18 mouse cellular contexts compared by ENCODE assay signal in the genomic region with DNA sequence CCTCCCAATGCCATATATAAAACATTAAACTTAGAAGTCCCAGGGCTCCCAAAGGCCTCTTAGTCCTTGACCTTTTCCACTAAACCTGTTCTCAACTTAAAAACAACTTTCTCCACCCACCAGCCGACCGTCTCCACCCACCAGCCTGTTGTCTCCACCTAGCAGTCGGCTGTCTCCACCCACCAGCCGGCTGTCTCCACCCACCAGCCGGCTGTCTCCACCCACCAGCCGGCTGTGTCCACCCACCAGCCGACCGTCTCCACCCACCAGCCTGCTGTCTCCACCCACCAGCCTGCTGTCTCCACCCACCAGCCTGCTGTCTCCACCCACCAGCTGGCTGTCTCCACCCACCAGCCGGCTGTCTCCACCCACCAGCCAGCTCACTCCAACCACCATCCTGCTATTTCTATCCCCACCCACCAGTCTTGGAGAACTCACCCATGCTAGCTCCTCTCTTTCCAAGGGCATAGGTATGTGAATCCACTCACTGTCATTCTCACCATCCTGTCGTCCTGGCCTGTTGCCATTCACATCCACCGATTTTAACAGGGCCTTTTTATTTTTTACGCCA. TPM values are rescaled to one million over a fixed set of nuclear protein-coding genes. Genes with fewer than 3 reads are reported as not detected.
DNase-seq lines count a peak whose midpoint lies in the region; ATAC-seq and TF ChIP-seq lines count a peak whose summit lies in the region.
"Had no signal": no experiment of that assay in that cellular context is flagged by ENCODE, and none has a peak within 500 bp of the region (broad histone marks: within the 10 kb centered on the region; RNA-seq: fewer than 3 reads in every experiment).

No protein-coding gene starts in this region.

- H3K4me1 ChIP-seq in lung, adult 2 months (ENCODE audit: control insufficient read depth, insufficient read depth, low read length): peaks cover 6% of the 10 kb centered on the region

- 69% methylated on average over 12 of the region's 12 CpGs for WGBS in lung, adult 2 months

- H3K4me3 ChIP-seq in lung, adult 2 months (replicated peaks; ENCODE audit: extremely low read depth, low read depth, low read length): no peak overlapping the region
- H3K4me3 ChIP-seq: embryonic facial prominence, embryonic 15.5 days had no signal

- intact Hi-C loops in heart, postnatal 25 days (cut with DNase I): loop anchor here (5.0 kb wide), 1 partner anchor 57 kb away; no protein-coding TSS in a partner anchor
- intact Hi-C loops in heart, postnatal 36 days (cut with DNase I): loop anchor here (5.0 kb wide), 2 partner anchors 43 to 57 kb away; no protein-coding TSS in a partner anchor

- TF ChIP-seq CTCF in lung, adult 2 months (IDR thresholded peaks at IDR 0.05; ENCODE audit: insufficient read depth, low read length): no peak

- no peak for TF ChIP-seq POLR2A in lung, adult 2 months (IDR thresholded peaks at IDR 0.05; ENCODE audit: borderline replicate concordance, extremely low read depth, low read depth, low read length)

- ATAC-seq in erythroid progenitor cell, adult 5-6 weeks (replicated peaks; ENCODE audit: low FRiP score, poor library complexity, severe bottlenecking): peak; percentile 96
- ATAC-seq: forebrain, postnatal 0 days had no signal

- peak; percentile 64 for DNase-seq in heart, adult 11 months
- no peak for DNase-seq in heart, postnatal 25 days (ENCODE audit: low spot score)
- peak; percentile 58 to 59 for DNase-seq in right cerebral cortex, postnatal 10 days (ENCODE audit: low spot score in 2 of 2)
- DNase-seq in right cerebral cortex, postnatal 25 days: no peak
- peak; percentile 14 for DNase-seq in right cerebral cortex, postnatal 4 days
- no peak for DNase-seq in lung, adult 2 months
- DNase-seq in heart, postnatal 36 days: no peak
- DNase-seq: cerebellum, postnatal 36 days; forebrain, postnatal 0 days; heart, postnatal 10 days; lung, postnatal 36 days; thymus, postnatal 36 days had no signal

RNA-seq across cellular contexts. Expression of a gene that starts 10.6 kb away (rescaled TPM):
- total RNA-seq in heart, postnatal 25 days (2021): under 1 TPM in 1 of 2 experiments, not detected in 1; 0.16 TPM
- not detected in 2 replicates for total RNA-seq in erythroid progenitor cell, adult 5-6 weeks (2015; ENCODE audit: low replicate concordance)
- total RNA-seq in erythroid progenitor cell, adult 5-6 weeks (2017; ENCODE audit: low replicate concordance): not detected in 2 replicates
- 0.80 and 1.1 TPM in 2 replicates for polyA plus RNA-seq in lung, adult 2 months (2012; rRNA removed)
- not detected for total RNA-seq in heart, postnatal 36 days (2021)
- total RNA-seq: forebrain, postnatal 0 days; heart, postnatal 10 days; neutrophil, adult 5-6 weeks had no signal
- polyA plus RNA-seq: forebrain, postnatal 0 days; intestine, embryonic 14.5 days; limb, embryonic 11.5 days had no signal

RNA-seq across cellular contexts. Expression of a gene that starts 20.2 kb away (rescaled TPM):
- total RNA-seq in heart, postnatal 25 days (2021): 10 to 100 TPM; 46.8 to 52.7 TPM
- 36.4 and 54.1 TPM in 2 replicates for total RNA-seq in erythroid progenitor cell, adult 5-6 weeks (2015; ENCODE audit: low replicate concordance)
- 117 and 127 TPM in 2 replicates for total RNA-seq in erythroid progenitor cell, adult 5-6 weeks (2017; ENCODE audit: low replicate concordance)
- 448 and 506 TPM in 2 replicates for polyA plus RNA-seq in lung, adult 2 months (2012; rRNA removed)
- total RNA-seq in heart, postnatal 36 days (2021): 10 to 100 TPM; 46.3 to 62.3 TPM

RNA-seq across cellular contexts. Expression of a gene that starts 28.8 kb away (rescaled TPM):
- not detected for total RNA-seq in heart, postnatal 25 days (2021)
- total RNA-seq in erythroid progenitor cell, adult 5-6 weeks (2015; ENCODE audit: low replicate concordance): not detected in 2 replicates
- total RNA-seq in erythroid progenitor cell, adult 5-6 weeks (2017; ENCODE audit: low replicate concordance): 0.91 TPM in 1 of 2 replicates, not detected in the other
- 0.11 TPM in 1 of 2 replicates, not detected in the other for polyA plus RNA-seq in lung, adult 2 months (2012; rRNA removed)
- not detected for total RNA-seq in heart, postnatal 36 days (2021)
- total RNA-seq: forebrain, postnatal 0 days; gastrocnemius, postnatal 4 days; heart, postnatal 10 days; neutrophil, adult 5-6 weeks had no signal
- polyA plus RNA-seq: embryonic facial prominence, embryonic 15.5 days; forebrain, postnatal 0 days; intestine, embryonic 14.5 days; limb, embryonic 11.5 days had no signal

RNA-seq across cellular contexts. Expression of a gene that starts 28.9 kb away (rescaled TPM):
- total RNA-seq in heart, postnatal 25 days (2021): 1 to 10 TPM; 1.1 to 1.2 TPM
- total RNA-seq in erythroid progenitor cell, adult 5-6 weeks (2015; ENCODE audit: low replicate concordance): not detected in 2 replicates
- not detected in 2 replicates for total RNA-seq in erythroid progenitor cell, adult 5-6 weeks (2017; ENCODE audit: low replicate concordance)
- 0.10 TPM in 1 of 2 replicates, not detected in the other for polyA plus RNA-seq in lung, adult 2 months (2012; rRNA removed)
- total RNA-seq in heart, postnatal 36 days (2021): 1 to 10 TPM in 1 of 2 experiments, under 1 TPM in 1; 0.89 to 1.0 TPM
- total RNA-seq: forebrain, postnatal 0 days; neutrophil, adult 5-6 weeks had no signal
- polyA plus RNA-seq: embryonic facial prominence, embryonic 15.5 days; forebrain, postnatal 0 days; intestine, embryonic 14.5 days; limb, embryonic 11.5 days had no signal

RNA-seq across cellular contexts. Expression of a gene that starts 40.2 kb away (rescaled TPM):
- total RNA-seq in heart, postnatal 25 days (2021): not detected
- not detected in 2 replicates for total RNA-seq in erythroid progenitor cell, adult 5-6 weeks (2015; ENCODE audit: low replicate concordance)
- not detected in 2 replicates for total RNA-seq in erythroid progenitor cell, adult 5-6 weeks (2017; ENCODE audit: low replicate concordance)
- not detected in 2 replicates for polyA plus RNA-seq in lung, adult 2 months (2012; rRNA removed)
- not detected for total RNA-seq in heart, postnatal 36 days (2021)
- total RNA-seq: forebrain, postnatal 0 days; gastrocnemius, postnatal 4 days; heart, postnatal 10 days; neutrophil, adult 5-6 weeks had no signal
- polyA plus RNA-seq: embryonic facial prominence, embryonic 15.5 days; forebrain, postnatal 0 days; intestine, embryonic 14.5 days; limb, embryonic 11.5 days had no signal

Comparison
In these comparisons a context has a peak if more than half of its experiments do, and no peak if none do; other contexts are left out.
1. DNase-seq: peak in heart, adult 11 months (single experiment), right cerebral cortex, postnatal 10 days (2 of 2) and right cerebral cortex, postnatal 4 days (single experiment); none in heart, postnatal 25 days (single experiment), right cerebral cortex, postnatal 25 days (single experiment), lung, adult 2 months (single experiment) and heart, postnatal 36 days (0 of 2).